Mouse (Mus musculus) liver, embryonic 13.5 days (tissue): ENCODE data around the gene Rundc3a. TPM values are rescaled to one million over a fixed set of nuclear protein-coding genes. Genes with fewer than 3 reads are reported as not detected.

Experiments used
- ATAC-seq: fragments of 200-750 bp; cut with Nextera tagmentation; 2 replicates; pipeline ENCODE4 v1.8.0; 2017; ENCODE audit warnings: low read depth, mild to moderate bottlenecking, moderate number of reproducible peaks, moderate library complexity
- DNase-seq: peaks from one replicate; pipeline ENCODE4 v3.0.0; 2022
- H3K27ac ChIP-seq: fragments of 300-500 bp; sonication (generic); 2 replicates; pipeline ENCODE4 v1.5.1; 2015; ENCODE audit warnings: moderate library complexity, mild to moderate bottlenecking, inconsistent platforms
- H3K27me3 ChIP-seq: fragments of 300-500 bp; sonication (generic); 2 replicates; pipeline ENCODE4 v1.6.1; 2015; ENCODE audit warnings: mild to moderate bottlenecking, inconsistent platforms
- H3K36me3 ChIP-seq: fragments of 300-500 bp; sonication (generic); 2 replicates; pipeline ENCODE4 v1.6.1; 2015; ENCODE audit warnings: mild to moderate bottlenecking, inconsistent platforms
- H3K4me1 ChIP-seq: fragments of 300-500 bp; sonication (generic); replicated peaks from 2 replicates; pipeline ENCODE4 v1.6.1; 2015; ENCODE audit warnings: inconsistent platforms
- H3K4me2 ChIP-seq: fragments of 300-500 bp; sonication (generic); 2 replicates; pipeline ENCODE4 v1.6.1; 2015; ENCODE audit warnings: inconsistent platforms, mild to moderate bottlenecking, moderate library complexity
- H3K4me3 ChIP-seq: fragments of 300-500 bp; sonication (generic); replicated peaks from 2 replicates; pipeline ENCODE4 v1.5.1; 2015; ENCODE audit warnings: mild to moderate bottlenecking, inconsistent platforms
- H3K9ac ChIP-seq: fragments of 300-500 bp; sonication (generic); 2 replicates; pipeline ENCODE4 v1.6.1; 2015; ENCODE audit warnings: mild to moderate bottlenecking, inconsistent platforms
- H3K9me3 ChIP-seq: fragments of 300-500 bp; sonication (generic); replicated peaks from 2 replicates; pipeline ENCODE4 v1.6.1; 2016; ENCODE audit warnings: inconsistent platforms
- WGBS: fragments of 180-500 bp; shearing (Covaris S2); methylation state at CpG from one replicate; pipeline ENCODE4 v1.1.7; 2015; ENCODE audit not compliant: insufficient replicate concordance; 5-methylcytosine and 5-hydroxymethylcytosine counted together
- polyA plus RNA-seq: library from polyadenylated mRNA; unstranded; fragments of >200 nt; fragmentation: Nextera tagmentation; extraction: Ambion mirVana; gene quantifications from 2 replicates; pipeline ENCODE4 v1.2.1, GENCODE M21; 2015

The Rundc3a gene
- polyA plus RNA-seq: 1.5 and 1.7 TPM in 2 replicates

- peak within 1 kb of the TSS; percentile 27 for H3K9ac ChIP-seq
- peaks cover 83% of the 10 kb centered on the region for H3K27me3 ChIP-seq
- peak; percentile 61 for ATAC-seq
- H3K27ac ChIP-seq: no peak within 1 kb of the TSS
- WGBS: under 1% methylated on average over 33 of the region's 34 CpGs
- no peaks in the 10 kb centered on the region for H3K36me3 ChIP-seq
- peak within 1 kb of the TSS; percentile 46 for H3K4me3 ChIP-seq
- H3K9me3 ChIP-seq: no peaks in the 10 kb centered on the region
- H3K4me2 ChIP-seq: peak within 1 kb of the TSS; percentile 74
- H3K4me1 ChIP-seq: peaks cover 31% of the 10 kb centered on the region
- DNase-seq: peak; percentile 68
Observed at GRCm38 (mm10) chr11:102393238-102393634, at the start of gene Rundc3a. Gene Rundc3a, plus strand, starts transcription at chr11:102393403.

GRCm38 (mm10) chr11:102344458-102344857, 48.7 kb upstream of the Rundc3a start:
- peaks cover 14% of the 10 kb centered on the region for H3K4me1 ChIP-seq
- no peak overlapping the region for H3K4me2 ChIP-seq
- peaks cover 5% of the 10 kb centered on the region; the same call in 1 of the 2 replicates for H3K27me3 ChIP-seq
- no peak overlapping the region for H3K9ac ChIP-seq
- ATAC-seq (no peak), DNase-seq (no peak)
- 59% methylated on average over 3 of the region's 3 CpGs for WGBS
- no peak overlapping the region for H3K4me3 ChIP-seq
- no peaks in the 10 kb centered on the region for H3K9me3 ChIP-seq
- no peak overlapping the region for H3K27ac ChIP-seq
- H3K36me3 ChIP-seq: peaks cover 12% of the 10 kb centered on the region

DNA sequence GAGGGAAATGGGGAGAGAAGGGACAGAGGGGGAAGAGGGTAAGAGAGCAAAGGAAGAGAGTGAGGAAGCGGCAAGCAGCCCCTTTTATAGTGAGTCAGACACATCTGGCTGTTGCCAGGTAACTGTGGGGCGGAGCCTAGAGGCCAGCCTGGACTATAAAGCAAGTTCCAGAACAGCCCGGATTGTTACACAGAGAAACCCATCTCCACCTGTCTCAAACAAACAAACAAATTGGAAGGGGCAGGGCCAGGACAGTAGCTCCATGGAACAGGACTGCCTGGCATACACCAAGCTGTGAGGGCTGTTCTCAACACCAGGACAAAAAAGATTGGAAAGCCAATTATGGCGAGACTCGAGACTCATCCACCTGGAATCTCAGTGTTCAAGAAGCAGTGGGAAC, 46.3 kb upstream of the Rundc3a start:
- Histone ChIP-seq H3K4me1 (peaks cover 38% of the 10 kb centered on the region), H3K9me3 (no peaks in the 10 kb centered on the region), H3K27me3 (peaks cover 16% of the 10 kb centered on the region), H3K9ac (no peak overlapping the region), H3K36me3 (peaks cover 37% of the 10 kb centered on the region), H3K27ac (peak overlapping the region; percentile 80), H3K4me3 (no peak overlapping the region), H3K4me2 (no peak overlapping the region)
- 63% methylated on average over 5 of the region's 5 CpGs for WGBS
- ATAC-seq (peak; percentile 5; the same call in 1 of the 2 replicates), DNase-seq (no peak)

DNA sequence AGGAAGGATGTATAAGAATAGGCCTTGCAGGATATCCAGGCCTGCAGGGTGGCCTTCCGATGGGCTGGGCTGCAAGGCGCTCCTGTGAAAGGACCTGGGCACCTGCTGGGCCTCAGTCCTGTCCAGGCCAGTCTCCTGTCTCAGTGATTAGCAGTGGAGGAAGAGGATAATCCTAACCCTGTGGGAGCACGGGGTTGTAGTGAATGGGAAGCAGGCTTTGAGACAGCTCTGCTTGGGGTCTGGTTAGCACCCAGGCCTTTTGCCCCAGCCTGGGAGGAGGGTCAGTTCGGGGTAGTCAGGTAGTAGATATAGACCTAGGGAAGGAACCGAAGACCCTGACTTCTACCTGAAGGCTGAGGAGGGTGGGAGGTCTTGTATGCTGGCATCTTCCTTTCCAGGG, 45.5 kb upstream of the Rundc3a start:
- H3K36me3 ChIP-seq: peaks cover 44% of the 10 kb centered on the region
- no peaks in the 10 kb centered on the region for H3K9me3 ChIP-seq
- WGBS: 75% methylated on average over 5 of the region's 5 CpGs
- no peak overlapping the region for H3K4me3 ChIP-seq
- peaks cover 23% of the 10 kb centered on the region for H3K27me3 ChIP-seq
- H3K4me2 ChIP-seq: no peak overlapping the region
- peak; percentile 57 for ATAC-seq
- H3K27ac ChIP-seq: peak overlapping the region; percentile 80
- H3K4me1 ChIP-seq: peaks cover 46% of the 10 kb centered on the region
- no peak for DNase-seq
- no peak overlapping the region for H3K9ac ChIP-seq

GRCm38 (mm10) chr11:102348101-102348585, 45.1 kb upstream of the Rundc3a start:
- ATAC-seq (peak; percentile 64), DNase-seq (no peak)
- H3K4me3 ChIP-seq: no peak overlapping the region
- H3K9ac ChIP-seq: no peak overlapping the region
- WGBS: 83% methylated on average over 7 of the region's 7 CpGs
- no peaks in the 10 kb centered on the region for H3K9me3 ChIP-seq
- no peak overlapping the region for H3K4me2 ChIP-seq
- H3K27me3 ChIP-seq: peaks cover 27% of the 10 kb centered on the region
- H3K4me1 ChIP-seq: peaks cover 51% of the 10 kb centered on the region
- H3K36me3 ChIP-seq: peaks cover 49% of the 10 kb centered on the region
- H3K27ac ChIP-seq: peak overlapping the region; percentile 80

GRCm38 (mm10) chr11:102348771-102349170, 44.4 kb upstream of the Rundc3a start:
- Histone ChIP-seq H3K4me2 (no peak overlapping the region), H3K9me3 (no peaks in the 10 kb centered on the region), H3K9ac (no peak overlapping the region), H3K4me1 (peaks cover 54% of the 10 kb centered on the region), H3K36me3 (peaks cover 55% of the 10 kb centered on the region), H3K4me3 (no peak overlapping the region), H3K27me3 (peaks cover 28% of the 10 kb centered on the region), H3K27ac (peak overlapping the region; percentile 80)
- WGBS: 83% methylated on average over 11 of the region's 11 CpGs
- no peak for DNase-seq
- 0 out of 2 replicates have a peak, but pooled peaks have one; percentile 7 for ATAC-seq

DNA sequence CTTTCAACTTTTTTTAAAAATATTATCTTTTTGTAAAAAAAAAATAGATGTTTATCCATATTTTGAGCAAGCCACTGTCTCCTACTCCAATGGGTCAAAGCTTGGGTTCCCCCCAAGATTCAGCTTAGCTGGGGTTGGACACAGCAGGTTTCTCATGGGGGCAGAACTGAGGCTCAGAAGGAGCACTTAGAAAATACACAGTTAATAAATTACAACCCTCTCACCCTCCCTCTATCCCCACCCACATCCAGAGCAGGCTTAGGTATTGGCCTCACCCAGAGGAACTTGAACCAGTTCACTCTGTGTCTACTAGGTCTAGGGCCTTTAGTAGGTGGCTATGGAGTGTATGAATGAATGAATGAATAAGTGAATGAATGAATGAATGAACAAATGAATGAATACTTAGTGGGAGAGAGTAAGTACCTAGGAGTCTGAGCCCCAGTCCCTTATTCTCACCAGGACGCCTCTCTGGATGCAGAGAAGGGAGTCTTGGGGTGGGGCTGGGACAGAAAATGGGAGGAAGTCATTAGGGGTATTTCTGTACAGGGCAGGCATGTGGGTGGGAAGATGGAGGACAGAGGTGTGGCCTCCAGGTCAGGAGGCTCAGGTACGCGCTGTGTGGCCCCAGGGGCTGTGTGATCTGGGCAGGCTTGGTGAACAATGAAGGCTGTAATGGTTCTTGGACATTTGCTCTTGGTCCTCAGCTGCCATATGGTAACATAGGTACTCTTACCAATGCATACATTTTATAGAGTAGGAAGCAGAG, 43.8 kb upstream of the Rundc3a start:
- Histone ChIP-seq H3K36me3 (peaks cover 61% of the 10 kb centered on the region), H3K9me3 (no peaks in the 10 kb centered on the region), H3K4me1 (peaks cover 58% of the 10 kb centered on the region), H3K4me3 (no peak overlapping the region), H3K27me3 (peaks cover 32% of the 10 kb centered on the region), H3K27ac (peak overlapping the region; percentile 80), H3K9ac (no peak overlapping the region), H3K4me2 (no peak overlapping the region)
- no peak for DNase-seq
- WGBS: 81% methylated on average over 3 of the region's 3 CpGs
- ATAC-seq: 0 out of 2 replicates have a peak, but pooled peaks have one; percentile 19

- no peak for ATAC-seq
- Histone ChIP-seq H3K27ac (peak overlapping the region; percentile 80), H3K9ac (0 out of 2 replicates have a peak overlapping the region, but pooled peaks have one; percentile 3), H3K36me3 (peaks cover 72% of the 10 kb centered on the region), H3K27me3 (peaks cover 33% of the 10 kb centered on the region), H3K9me3 (no peaks in the 10 kb centered on the region), H3K4me2 (no peak overlapping the region), H3K4me1 (peaks cover 67% of the 10 kb centered on the region), H3K4me3 (no peak overlapping the region; the same call in 1 of the 2 replicates)
- 81% methylated on average over 4 of the region's 4 CpGs for WGBS
- DNase-seq: no peak
Observed at GRCm38 (mm10) chr11:102350416-102350815, 42.8 kb upstream of the Rundc3a start.

GRCm38 (mm10) chr11:102350981-102351523, 42.2 kb upstream of the Rundc3a start:
- Histone ChIP-seq H3K9me3 (no peaks in the 10 kb centered on the region), H3K27ac (peak overlapping the region; percentile 80; the same call in 1 of the 2 replicates), H3K4me3 (no peak overlapping the region; the same call in 1 of the 2 replicates), H3K4me2 (no peak overlapping the region), H3K9ac (0 out of 2 replicates have a peak overlapping the region, but pooled peaks have one; percentile 51), H3K4me1 (peaks cover 74% of the 10 kb centered on the region), H3K27me3 (peaks cover 33% of the 10 kb centered on the region), H3K36me3 (peaks cover 78% of the 10 kb centered on the region)
- no peak for DNase-seq
- 82% methylated on average over 17 of the region's 17 CpGs for WGBS
- no peak for ATAC-seq

GRCm38 (mm10) chr11:102352378-102352777, 40.8 kb upstream of the Rundc3a start:
- Histone ChIP-seq H3K9me3 (no peaks in the 10 kb centered on the region), H3K36me3 (peaks cover 91% of the 10 kb centered on the region), H3K27me3 (peaks cover 46% of the 10 kb centered on the region), H3K4me2 (peak overlapping the region; percentile 41), H3K9ac (peak overlapping the region; percentile 51; the same call in 1 of the 2 replicates), H3K4me3 (peak overlapping the region; percentile 28), H3K4me1 (peaks cover 87% of the 10 kb centered on the region), H3K27ac (peak overlapping the region; percentile 80)
- WGBS: 53% methylated on average over 5 of the region's 5 CpGs
- no peak for DNase-seq
- no peak for ATAC-seq

DNA sequence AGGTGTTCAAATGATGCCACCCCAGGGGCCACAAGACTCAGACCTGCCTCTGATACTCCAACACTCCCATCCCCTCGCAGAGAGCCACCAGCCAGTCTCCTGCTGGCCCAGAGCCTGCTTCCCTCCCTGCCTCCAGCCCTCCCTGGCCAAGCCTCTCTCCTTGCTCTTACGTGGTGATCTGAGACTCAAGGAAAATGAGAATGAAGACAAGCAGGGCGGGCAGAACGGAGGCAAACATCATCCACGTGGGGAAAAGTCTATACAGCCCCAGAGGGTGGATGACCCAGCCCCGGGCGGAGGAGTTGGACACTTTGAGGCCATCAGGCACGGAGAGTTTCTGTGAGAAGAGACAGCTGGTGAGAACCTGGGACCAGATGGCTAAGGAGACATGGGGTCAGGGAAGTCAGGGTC, 40.2 kb upstream of the Rundc3a start:
- ATAC-seq: no peak
- peaks cover 98% of the 10 kb centered on the region for H3K36me3 ChIP-seq
- peak overlapping the region; percentile 51; the same call in 1 of the 2 replicates for H3K9ac ChIP-seq
- no peak for DNase-seq
- H3K4me3 ChIP-seq: peak overlapping the region; percentile 28
- peak overlapping the region; percentile 41 for H3K4me2 ChIP-seq
- peaks cover 90% of the 10 kb centered on the region for H3K4me1 ChIP-seq
- peak overlapping the region; percentile 80 for H3K27ac ChIP-seq
- peaks cover 53% of the 10 kb centered on the region for H3K27me3 ChIP-seq
- WGBS: 42% methylated on average over 8 of the region's 8 CpGs
- no peaks in the 10 kb centered on the region for H3K9me3 ChIP-seq
